Mouse (Mus musculus) cerebellum, adult 11 months (tissue): ENCODE results near the gene Eif2s1.

Source experiments
- DNase-seq: peaks from one replicate; pipeline ENCODE4 v3.0.0; 2022

The Eif2s1 gene

GRCm38 (mm10) chr12:78861496-78862253, at the start of gene Eif2s1, which contains the start of gene Atp6v1d:
TSS of gene Eif2s1 (plus strand) at chr12:78861819.
TSS of gene Atp6v1d (minus strand) at chr12:78861638.
- peak; percentile 99 for DNase-seq

- no peak for DNase-seq
Observed at GRCm38 (mm10) chr12:78814437-78814836, 47.2 kb upstream of the Eif2s1 start.

- no peak for DNase-seq
Observed at GRCm38 (mm10) chr12:78834496-78834895, 27.1 kb upstream of the Eif2s1 start.

DNA sequence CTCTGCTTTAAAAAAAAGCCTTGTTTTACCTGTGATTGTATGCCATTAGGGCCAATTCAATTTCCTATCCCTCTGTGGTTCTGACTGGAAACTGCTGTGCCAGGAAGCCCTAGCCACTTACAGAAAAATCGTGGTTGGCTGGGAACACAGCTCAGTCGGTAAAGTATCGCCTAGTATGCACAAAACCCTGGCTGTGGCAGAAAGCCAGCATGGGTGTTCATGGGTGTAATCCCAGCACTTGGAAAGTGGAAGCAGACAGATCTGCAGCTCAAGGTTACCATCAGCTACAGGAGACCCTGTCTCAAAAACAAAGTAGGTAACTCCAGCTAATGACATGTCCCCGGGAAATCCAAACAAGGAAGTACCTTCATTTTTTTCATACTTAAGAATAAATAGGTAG, 21.7 kb upstream of the Eif2s1 start:
- no peak for DNase-seq

DNA sequence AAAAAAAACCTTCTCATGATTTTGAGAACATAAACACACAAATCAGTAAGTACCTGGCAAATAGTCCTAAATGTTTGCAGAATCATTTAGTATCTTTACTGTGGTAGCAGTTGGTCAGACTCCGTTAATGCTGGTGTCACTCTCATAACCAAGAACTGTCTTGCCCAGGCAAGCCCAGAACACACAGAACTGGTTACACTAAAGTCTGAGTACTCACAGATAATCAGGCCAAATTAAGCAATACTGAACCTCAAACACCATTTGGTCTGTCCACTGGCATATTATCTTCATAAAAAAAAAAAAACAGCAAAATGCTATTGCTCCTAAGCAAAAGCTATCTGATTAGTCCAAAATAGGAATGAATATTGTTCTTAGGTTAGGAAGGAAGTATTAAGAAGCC, 19.2 kb upstream of the Eif2s1 start:
- DNase-seq, result no peak

- no peak for DNase-seq
Observed at GRCm38 (mm10) chr12:78848246-78848645, 13.4 kb upstream of the Eif2s1 start.

GRCm38 (mm10) chr12:78860921-78861495, 611 bp upstream of the Eif2s1 start:
- no peak for DNase-seq

GRCm38 (mm10) chr12:78862254-78862730, 673 bp downstream of the Eif2s1 start:
- DNase-seq, result no peak

GRCm38 (mm10) chr12:78865434-78865833, 3.8 kb downstream of the Eif2s1 start:
- DNase-seq, result no peak

DNA sequence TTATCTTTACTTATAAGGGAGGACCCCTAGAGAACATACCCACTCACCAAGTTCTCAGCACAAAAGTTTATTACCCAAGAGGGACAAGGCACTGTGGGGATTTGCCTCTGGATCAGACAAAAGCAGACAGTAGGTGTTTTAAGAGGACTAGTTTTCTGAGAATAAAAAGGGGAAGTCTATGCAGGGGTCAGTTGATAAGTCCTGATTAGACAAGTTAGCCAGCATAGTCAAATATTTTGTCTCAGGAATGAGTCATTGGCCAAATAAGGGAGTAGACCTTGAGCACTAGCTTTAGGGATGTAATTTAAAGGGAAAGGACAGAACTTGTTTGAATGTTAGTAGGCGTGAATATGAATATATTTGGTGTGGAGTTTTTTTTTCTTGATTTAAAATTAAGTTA, 6.5 kb downstream of the Eif2s1 start:
- no peak for DNase-seq

DNA sequence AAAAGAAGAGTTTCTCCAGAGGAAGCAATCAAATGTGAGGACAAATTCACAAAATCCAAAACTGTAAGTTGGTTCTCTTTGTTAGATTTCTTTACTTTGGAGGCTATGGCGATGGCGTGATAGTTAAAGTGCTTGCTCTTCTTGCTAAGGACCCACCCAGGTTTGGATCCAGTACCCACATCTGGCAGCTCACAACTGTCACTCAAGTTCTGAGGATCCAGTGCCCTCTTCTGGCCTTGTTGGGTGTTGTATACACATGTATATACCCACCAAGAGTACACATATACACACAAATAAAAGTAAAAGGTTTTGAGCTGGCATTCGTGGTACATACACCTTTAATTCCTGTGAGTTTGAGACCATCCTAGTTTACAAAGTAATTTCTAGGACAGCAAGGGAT, 13.0 kb downstream of the Eif2s1 start:
- DNase-seq, result no peak

DNA sequence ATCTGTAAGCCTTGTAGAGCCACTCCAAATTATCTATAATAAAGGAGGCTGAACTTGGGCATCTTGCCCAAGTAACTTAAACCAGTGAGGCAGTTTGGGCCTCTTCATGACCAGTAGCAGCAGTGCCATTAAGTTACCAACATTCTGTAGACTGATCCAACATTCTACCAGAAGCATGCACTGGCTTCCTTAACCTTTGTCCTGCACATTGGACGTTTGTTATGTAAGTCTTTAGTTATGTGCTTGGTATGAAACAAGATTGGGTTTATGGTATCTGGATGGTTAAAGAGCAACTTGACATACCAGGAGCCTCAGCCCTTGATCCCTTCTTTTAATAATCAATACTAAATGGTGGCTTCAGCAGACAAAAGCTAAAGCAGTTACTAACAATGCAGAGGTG, 28.4 kb downstream of the Eif2s1 start:
- no peak for DNase-seq

- no peak for DNase-seq
Observed at GRCm38 (mm10) chr12:78891149-78891548, 29.5 kb downstream of the Eif2s1 start.

- DNase-seq, result no peak
Observed at GRCm38 (mm10) chr12:78897861-78898260, 36.2 kb downstream of the Eif2s1 start.

DNA sequence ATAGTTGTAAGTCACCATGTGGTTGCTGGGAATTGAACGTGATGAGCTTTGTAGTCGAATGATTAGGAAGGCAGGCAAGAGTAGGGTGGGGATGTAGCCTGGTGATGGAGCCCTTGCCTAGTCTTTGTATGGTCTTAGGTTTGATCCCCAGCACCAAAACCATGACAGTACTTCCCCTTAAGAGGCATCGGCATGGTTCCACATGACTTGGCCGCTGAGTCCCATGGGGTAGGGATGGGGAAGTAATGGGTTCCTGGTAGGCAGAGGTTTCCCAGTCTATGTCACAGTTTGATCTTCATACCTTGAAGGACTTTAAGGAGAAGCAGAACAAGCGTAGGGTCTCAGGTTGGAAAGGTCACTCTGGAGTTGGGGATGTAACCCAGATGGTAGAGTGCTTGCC, 39.8 kb downstream of the Eif2s1 start:
- no peak for DNase-seq

GRCm38 (mm10) chr12:78903313-78903712, 41.7 kb downstream of the Eif2s1 start:
- no peak for DNase-seq

DNA sequence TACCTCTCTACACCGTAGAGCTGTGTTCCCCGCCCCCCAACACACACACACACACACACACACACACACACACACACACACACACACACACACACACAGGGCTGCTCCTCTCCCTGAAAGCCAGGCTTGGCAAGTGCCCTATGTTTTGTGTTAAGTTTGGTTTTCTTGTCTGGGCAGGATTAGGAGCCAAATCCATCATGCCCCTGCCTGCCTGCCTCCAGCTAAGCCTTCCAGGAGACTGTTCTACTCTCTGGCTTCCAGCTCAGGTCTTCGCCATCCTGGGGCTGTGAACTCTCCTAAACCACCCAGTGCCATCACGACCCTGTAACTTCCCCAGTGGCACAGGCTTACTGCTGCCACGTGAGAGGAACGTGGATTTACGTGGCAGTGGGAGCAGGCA, 42.9 kb downstream of the Eif2s1 start:
- no peak for DNase-seq

DNA sequence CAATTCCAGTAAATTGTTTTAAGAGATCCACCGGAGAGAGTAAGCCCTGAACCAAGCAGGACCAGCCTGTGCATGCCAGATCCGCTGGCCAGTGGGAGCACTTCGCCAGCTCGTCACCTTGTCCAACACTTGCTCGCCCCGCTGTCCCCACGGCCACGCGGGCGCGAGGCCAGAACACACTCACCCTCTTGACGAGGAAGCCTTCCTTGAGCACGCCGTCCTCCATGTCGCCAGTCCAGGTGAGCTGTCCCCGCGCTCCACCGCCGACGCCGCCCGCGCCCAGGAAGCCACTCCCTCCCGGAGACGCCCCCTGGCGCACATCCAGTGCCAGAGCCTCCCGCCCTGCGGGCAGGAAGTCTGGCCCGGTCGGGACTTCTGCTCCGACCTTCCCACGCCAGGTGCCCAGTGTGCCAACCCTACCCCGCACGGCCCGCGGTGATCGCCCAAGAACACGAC, 45.1 kb downstream of the Eif2s1 start, which contains the start of gene Plek2:
TSS of gene Plek2 (minus strand) at position 258 of the 456 bp plus-strand sequence.
- DNase-seq, result peak; percentile 65

DNA sequence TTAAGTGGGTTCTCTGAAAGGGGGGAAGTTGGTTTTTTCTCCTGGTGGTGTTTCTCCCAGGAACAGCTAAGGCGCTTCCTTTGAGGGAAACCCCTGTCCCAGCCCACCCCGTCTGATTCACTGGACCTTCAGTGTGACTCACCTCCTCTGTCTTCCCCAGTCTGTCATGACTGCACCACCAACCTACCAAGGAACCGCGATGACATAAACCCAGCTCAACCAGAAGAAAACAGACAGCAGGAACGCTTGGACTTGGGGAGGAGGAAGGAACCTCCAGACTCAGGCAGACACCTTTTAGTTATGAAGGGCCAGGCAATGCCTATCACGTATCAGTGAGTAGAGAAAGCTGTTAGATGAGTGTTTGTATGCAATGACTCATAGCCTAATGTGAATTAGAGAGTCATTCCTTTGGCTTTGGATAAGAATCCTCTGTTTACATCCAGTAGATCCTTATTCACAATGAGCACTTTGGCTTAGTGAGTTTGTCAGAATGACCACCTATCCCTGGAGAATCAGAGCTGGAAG, 46.5 kb downstream of the Eif2s1 start:
- DNase-seq, result no peak

DNA sequence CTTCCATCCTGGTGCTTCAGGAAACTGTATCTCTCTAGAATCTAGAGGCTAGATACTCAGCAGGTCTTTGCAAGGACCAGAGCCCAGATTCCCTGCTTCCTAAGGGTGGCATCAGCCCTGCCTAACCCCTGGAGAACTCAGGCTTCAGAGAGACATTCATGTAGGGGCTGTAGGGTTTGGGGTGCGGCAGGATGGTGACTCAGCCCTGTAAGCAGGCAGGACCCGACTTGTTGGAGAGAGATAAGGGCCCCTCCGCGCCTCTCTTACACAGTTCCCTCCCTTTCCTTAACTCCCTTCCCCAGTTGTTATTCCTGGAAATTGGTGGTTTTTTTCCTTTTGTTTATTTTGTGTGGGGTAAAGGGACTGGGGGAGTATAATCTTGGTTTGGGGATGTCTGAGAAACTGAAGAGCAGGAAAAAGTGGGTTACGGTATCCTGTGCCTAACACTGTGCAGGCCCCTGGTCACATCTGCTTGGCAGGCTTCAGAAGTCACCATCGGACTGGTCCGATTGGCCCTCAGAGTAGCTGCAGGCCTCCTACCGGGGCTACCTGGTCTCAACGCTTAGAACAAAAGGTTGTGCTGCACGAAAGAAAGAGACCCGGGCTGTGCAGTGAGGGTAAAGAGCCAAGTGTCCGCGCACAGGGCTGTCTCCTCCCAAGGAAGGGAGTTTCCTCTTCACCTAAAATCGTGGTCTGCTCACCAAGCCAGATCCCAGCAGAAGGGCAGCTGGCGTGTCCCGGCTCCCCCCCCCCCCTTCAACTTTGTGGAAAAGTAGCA, 49.3 kb downstream of the Eif2s1 start:
- no peak for DNase-seq

DNA sequence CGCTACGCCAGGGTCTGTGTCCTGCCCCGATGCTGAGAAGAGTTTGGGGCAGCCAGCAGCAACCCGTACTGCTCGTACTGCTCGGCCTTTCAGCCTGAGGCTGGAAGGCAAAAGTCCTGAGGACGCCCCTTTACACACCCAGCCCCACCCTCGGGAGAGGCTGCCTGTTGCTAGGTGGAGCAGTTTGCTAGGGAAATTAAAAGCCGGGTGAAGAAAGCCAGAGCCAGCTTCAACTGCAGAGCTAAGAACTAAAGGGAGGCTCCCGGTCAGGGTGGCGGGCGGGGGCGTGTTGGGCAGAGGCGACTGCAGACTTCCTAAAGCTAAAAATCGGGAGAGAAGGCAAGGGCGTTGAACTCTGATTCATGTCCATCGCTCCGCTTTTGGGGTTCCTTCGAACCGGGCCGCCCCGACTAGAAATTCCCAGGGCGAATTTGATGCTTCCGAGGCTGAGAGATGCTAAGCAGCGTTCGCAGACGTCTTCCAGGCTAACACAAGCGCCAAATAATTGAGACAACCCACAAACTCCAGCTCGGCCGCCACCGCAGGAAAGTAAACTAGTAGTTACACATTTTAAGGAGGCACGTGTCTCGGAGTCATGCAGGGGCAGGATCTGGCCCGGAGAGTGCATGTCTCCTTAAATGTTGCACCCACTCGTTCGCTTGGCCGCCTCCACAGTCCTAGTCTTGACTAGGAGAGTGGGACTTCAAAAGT, 50.2 kb downstream of the Eif2s1 start:
- DNase-seq, result no peak

DNA sequence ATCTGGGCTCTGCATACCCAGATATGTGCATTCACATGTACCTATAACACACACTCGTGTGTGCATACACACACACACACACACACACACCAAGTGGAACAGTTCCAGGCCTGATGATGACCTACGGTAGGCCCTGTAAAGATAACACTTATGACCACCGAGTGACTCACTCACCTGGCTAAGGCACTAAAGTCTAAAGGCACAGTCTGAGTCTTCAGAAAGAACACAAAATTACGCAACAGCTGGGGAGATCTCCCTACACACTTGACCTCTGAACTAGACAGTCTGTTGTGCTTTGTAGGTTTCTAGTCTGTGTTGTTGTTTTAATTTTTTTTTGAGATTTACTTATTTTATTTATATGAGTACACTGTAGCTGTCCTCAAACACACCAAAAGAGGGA, 52.8 kb downstream of the Eif2s1 start:
- DNase-seq, result no peak

DNA sequence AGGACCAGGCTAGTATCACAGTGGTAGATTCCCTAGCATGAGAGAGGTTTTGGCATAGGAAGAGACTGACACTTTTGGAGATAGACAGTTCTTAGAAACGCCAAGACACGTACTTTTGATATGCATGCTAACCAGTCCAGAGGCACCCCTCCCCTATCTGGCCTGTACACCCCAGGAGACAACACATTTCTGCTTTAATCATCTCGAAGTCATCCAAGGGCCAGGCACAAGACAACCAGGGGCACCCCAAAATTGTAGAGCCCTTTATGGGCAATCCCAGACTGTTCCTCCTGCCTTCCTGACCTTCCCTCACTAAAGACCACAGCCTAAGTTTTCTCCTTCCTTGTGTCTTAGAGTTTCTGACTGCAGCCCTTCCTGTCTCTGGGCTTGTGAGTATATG, 53.9 kb downstream of the Eif2s1 start:
- DNase-seq, result no peak
